Mouse (Mus musculus) kidney, adult 2 months (tissue): ENCODE measurements around the gene Olfr126. TPM values are rescaled to one million over a fixed set of nuclear protein-coding genes. Genes with fewer than 3 reads are reported as not detected.

ENCODE experiments used
- DNase-seq: peaks from one replicate; pipeline ENCODE4 v3.0.0; 2021
- H3K27ac ChIP-seq: fragments of 200-500 bp; 2 replicates; pipeline ENCODE4 v1.5.1; 2012; ENCODE audit warnings: low read depth, low read length, control low read depth, inconsistent platforms; ENCODE audit not compliant: insufficient read depth
- H3K27me3 ChIP-seq: fragments of 200-500 bp; replicated peaks from 2 replicates; pipeline ENCODE4 v1.6.1; 2012; ENCODE audit warnings: mild to moderate bottlenecking, moderate library complexity, low read length, inconsistent platforms; ENCODE audit not compliant: control insufficient read depth, insufficient read depth
- H3K36me3 ChIP-seq: fragments of 200-500 bp; 2 replicates; pipeline ENCODE4 v1.6.1; 2012; ENCODE audit warnings: mild to moderate bottlenecking, moderate library complexity, low read length, inconsistent platforms; ENCODE audit not compliant: control insufficient read depth, insufficient read depth
- H3K4me1 ChIP-seq: fragments of 200-500 bp; 2 replicates; pipeline ENCODE4 v1.6.1; 2011; ENCODE audit warnings: low read length; ENCODE audit not compliant: control insufficient read depth, insufficient read depth
- H3K4me3 ChIP-seq: fragments of 200-500 bp; 2 replicates; pipeline ENCODE4 v1.5.1; 2011; ENCODE audit warnings: mild to moderate bottlenecking, low read depth, low read length, control low read depth; ENCODE audit not compliant: insufficient read depth
- CTCF ChIP-seq: fragments of 200-500 bp; conservative IDR thresholded peaks from 2 replicates; pipeline ENCODE4 v1.5.1; 2011; ENCODE audit warnings: low read depth, mild to moderate bottlenecking, control low read depth, low read length, moderate library complexity, mixed read lengths; ENCODE audit not compliant: insufficient read depth, insufficient read length
- POLR2A ChIP-seq: fragments of 200-500 bp; IDR thresholded peaks from one replicate; pipeline ENCODE4 v1.6.1; 2011; ENCODE audit warnings: low read depth, low read length, control low read depth
- WGBS: fragments of 180-500 bp; shearing (Covaris S2); methylation state at CpG from one replicate; pipeline ENCODE4 v1.1.7; 2018; 5-methylcytosine and 5-hydroxymethylcytosine counted together
- polyA plus RNA-seq: library from polyadenylated mRNA; depleted of rRNA; stranded (reverse); fragments of >200 nt; gene quantifications from 2 replicates; pipeline ENCODE4 v1.2.3, GENCODE M21; 2012; rRNA removed

Olfr126 gene
- not detected in 2 replicates for polyA plus RNA-seq

GRCm38 (mm10) chr17:37847183-37847582 is at the start of gene Olfr126:
TSS of gene Olfr126 (plus strand) at chr17:37847483.
- DNase-seq: no peak
- TF ChIP-seq POLR2A: no peak
- TF ChIP-seq CTCF: no peak
- Histone ChIP-seq H3K36me3 (no peaks in the 10 kb centered on the region), H3K27ac (no peak within 1 kb of the TSS), H3K4me1 (no peaks in the 10 kb centered on the region), H3K4me3 (no peak within 1 kb of the TSS), H3K27me3 (no peaks in the 10 kb centered on the region)

GRCm38 (mm10) chr17:37799588-37799987 is 47.7 kb upstream of the Olfr126 start, which contains the start of gene Olfr124:
TSS of gene Olfr124 (plus strand) at chr17:37799888.
- H3K4me1 ChIP-seq: no peaks in the 10 kb centered on the region
- no peaks in the 10 kb centered on the region for H3K36me3 ChIP-seq
- no peak within 1 kb of the TSS for H3K4me3 ChIP-seq
- H3K27me3 ChIP-seq: no peaks in the 10 kb centered on the region
- no peak for TF ChIP-seq POLR2A
- no peak for TF ChIP-seq CTCF
- DNase-seq: no peak
- H3K27ac ChIP-seq: no peak within 1 kb of the TSS
- 78% methylated on average over 3 of the region's 3 CpGs for whole genome bisulfite sequencing

- no peak for DNase-seq
- Histone ChIP-seq H3K36me3 (no peaks in the 10 kb centered on the region), H3K27ac (no peak within 1 kb of the TSS), H3K27me3 (no peaks in the 10 kb centered on the region), H3K4me3 (no peak within 1 kb of the TSS), H3K4me1 (no peaks in the 10 kb centered on the region)
- TF ChIP-seq POLR2A (no peak), CTCF (no peak)
Measured at GRCm38 (mm10) chr17:37832649-37833048, 14.6 kb upstream of the Olfr126 start, which contains the start of gene Olfr125. TSS of gene Olfr125 (plus strand) at chr17:37832949.

- WGBS: 62% methylated on average over 2 of the region's 2 CpGs
- no peaks in the 10 kb centered on the region for H3K27me3 ChIP-seq
- TF ChIP-seq POLR2A: no peak
- no peak for TF ChIP-seq CTCF
- no peak for DNase-seq
- no peaks in the 10 kb centered on the region for H3K4me1 ChIP-seq
- H3K36me3 ChIP-seq: no peaks in the 10 kb centered on the region
- H3K4me3 ChIP-seq: no peak overlapping the region
- H3K27ac ChIP-seq: no peak overlapping the region
Measured at GRCm38 (mm10) chr17:37863901-37864300, 16.6 kb downstream of the Olfr126 start.

- TF ChIP-seq POLR2A (no peak), CTCF (no peak)
- 20% methylated on average over 8 of the region's 8 CpGs for WGBS
- no peaks in the 10 kb centered on the region for H3K36me3 ChIP-seq
- no peak for DNase-seq
- H3K4me3 ChIP-seq: no peak overlapping the region
- H3K27ac ChIP-seq: no peak overlapping the region
- no peaks in the 10 kb centered on the region for H3K4me1 ChIP-seq
- H3K27me3 ChIP-seq: no peaks in the 10 kb centered on the region
Measured at GRCm38 (mm10) chr17:37869676-37870205, 22.5 kb downstream of the Olfr126 start.

GRCm38 (mm10) chr17:37873830-37874229 is 26.5 kb downstream of the Olfr126 start:
- H3K27me3 ChIP-seq: no peaks in the 10 kb centered on the region
- H3K27ac ChIP-seq: no peak overlapping the region
- WGBS: 81% methylated on average over 3 of the region's 3 CpGs
- TF ChIP-seq CTCF: no peak
- no peak for TF ChIP-seq POLR2A
- no peaks in the 10 kb centered on the region for H3K4me1 ChIP-seq
- H3K4me3 ChIP-seq: no peak overlapping the region
- DNase-seq: no peak
- no peaks in the 10 kb centered on the region for H3K36me3 ChIP-seq

- no peak for DNase-seq
- Histone ChIP-seq H3K36me3 (no peaks in the 10 kb centered on the region), H3K4me1 (no peaks in the 10 kb centered on the region), H3K4me3 (no peak within 1 kb of the TSS), H3K27ac (no peak within 1 kb of the TSS), H3K27me3 (no peaks in the 10 kb centered on the region)
- TF ChIP-seq POLR2A (no peak), CTCF (no peak)
- 56% methylated on average over 1 of the region's 1 CpGs for WGBS
Measured at GRCm38 (mm10) chr17:37900137-37900536, 52.9 kb downstream of the Olfr126 start, which contains the start of gene Olfr127. TSS of gene Olfr127 (plus strand) at chr17:37900437.

Other genes starting within 250 kb of the Olfr126 start
- gene Olfr115, start 220.4 kb upstream of the Olfr126 start, polyA plus RNA-seq: not detected in 2 replicates
- not detected in 2 replicates for gene Olfr116, start 220.3 kb upstream of the Olfr126 start, polyA plus RNA-seq
- not detected in 2 replicates for gene Olfr117, start 183.7 kb upstream of the Olfr126 start, polyA plus RNA-seq
- not detected in 2 replicates for gene Olfr118, start 180.5 kb upstream of the Olfr126 start, polyA plus RNA-seq
- not detected in 2 replicates for gene Olfr119, start 150.9 kb upstream of the Olfr126 start, polyA plus RNA-seq
- gene Olfr120, start 125.7 kb upstream of the Olfr126 start, polyA plus RNA-seq: not detected in 2 replicates
- not detected in 2 replicates for gene Olfr121, start 98.6 kb upstream of the Olfr126 start, polyA plus RNA-seq
- gene Olfr122, start 78.9 kb upstream of the Olfr126 start, polyA plus RNA-seq: not detected in 2 replicates
- gene Olfr123, start 54.0 kb upstream of the Olfr126 start, polyA plus RNA-seq: not detected in 2 replicates
- not detected in 2 replicates for gene Olfr124, start 47.6 kb upstream of the Olfr126 start, polyA plus RNA-seq
- gene Olfr125, start 14.5 kb upstream of the Olfr126 start, polyA plus RNA-seq: not detected in 2 replicates
- not detected in 2 replicates for gene Olfr127, start 53.0 kb downstream of the Olfr126 start, polyA plus RNA-seq
- not detected in 2 replicates for gene Olfr128, start 73.1 kb downstream of the Olfr126 start, polyA plus RNA-seq
- gene Olfr761, start 105.6 kb downstream of the Olfr126 start, polyA plus RNA-seq: not detected in 2 replicates
- gene Olfr129, start 212.6 kb downstream of the Olfr126 start, polyA plus RNA-seq: not detected in 2 replicates
- not detected in 2 replicates for gene Olfr130, start 216.4 kb downstream of the Olfr126 start, polyA plus RNA-seq
- not detected in 2 replicates for gene Olfr131, start 241.2 kb downstream of the Olfr126 start, polyA plus RNA-seq